In the genomic region with DNA sequence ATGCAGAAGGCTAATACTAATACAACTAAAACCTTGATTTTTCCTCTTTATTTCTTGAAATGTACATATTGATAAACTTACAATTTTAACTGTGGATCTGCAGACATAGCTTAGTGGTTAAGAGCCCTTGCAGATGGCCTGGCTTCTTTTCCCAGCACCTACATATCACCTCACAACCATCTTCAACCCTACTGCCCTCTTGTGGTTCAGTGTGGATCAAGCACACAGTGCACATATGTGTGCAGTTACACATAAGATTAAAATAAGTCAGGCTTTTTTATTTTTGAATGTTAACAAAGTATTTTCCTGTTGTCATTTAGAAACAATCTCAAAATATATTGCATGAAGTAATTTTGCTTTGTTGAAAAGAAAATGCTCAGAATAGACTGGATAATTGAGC, we compare ENCODE assay signal across 10 mouse cellular contexts.
DNase-seq lines count a peak whose midpoint lies in the region; ATAC-seq and TF ChIP-seq lines count a peak whose summit lies in the region.
"Had no signal": no experiment of that assay in that cellular context is flagged by ENCODE, and none has a peak within 500 bp of the region (broad histone marks: within the 10 kb centered on the region; RNA-seq: fewer than 3 reads in every experiment).

No protein-coding gene starts in this region.

- no peak for ATAC-seq in midbrain, postnatal 0 days (ENCODE audit: low FRiP score)
- no peak for ATAC-seq in midbrain, embryonic 15.5 days (replicated peaks)

- H3K27ac ChIP-seq in midbrain, postnatal 0 days (ENCODE audit: low read depth, low read length) = no peak overlapping the region
- no peak overlapping the region for H3K27ac ChIP-seq in midbrain, embryonic 15.5 days
- H3K27ac ChIP-seq: heart, embryonic 15.5 days; stomach, embryonic 15.5 days had no signal

- no peak overlapping the region for H3K9ac ChIP-seq in midbrain, postnatal 0 days (replicated peaks; ENCODE audit: low read length, poor library complexity, severe bottlenecking)
- H3K9ac ChIP-seq in midbrain, embryonic 15.5 days = no peak overlapping the region
- H3K9ac ChIP-seq: heart, embryonic 15.5 days; stomach, embryonic 15.5 days had no signal

- H3K4me3 ChIP-seq in midbrain, postnatal 0 days (ENCODE audit: low read depth, low read length) = no peak overlapping the region
- no peak overlapping the region for H3K4me3 ChIP-seq in midbrain, embryonic 15.5 days
- H3K4me3 ChIP-seq: heart, embryonic 15.5 days; stomach, embryonic 15.5 days had no signal

- no peaks in the 10 kb centered on the region for H3K36me3 ChIP-seq in midbrain, postnatal 0 days (ENCODE audit: insufficient read depth, low read length)
- no peaks in the 10 kb centered on the region; the same call in 1 of the 2 replicates for H3K36me3 ChIP-seq in midbrain, embryonic 15.5 days (replicated peaks)

- H3K9me3 ChIP-seq in midbrain, postnatal 0 days (ENCODE audit: low read length) = no peaks in the 10 kb centered on the region
- no peaks in the 10 kb centered on the region for H3K9me3 ChIP-seq in midbrain, embryonic 15.5 days
- H3K9me3 ChIP-seq: heart, embryonic 15.5 days; stomach, embryonic 15.5 days had no signal

- H3K27me3 ChIP-seq in midbrain, postnatal 0 days (ENCODE audit: insufficient read depth, low read length) = no peaks in the 10 kb centered on the region
- no peaks in the 10 kb centered on the region for H3K27me3 ChIP-seq in midbrain, embryonic 15.5 days (replicated peaks)
- H3K27me3 ChIP-seq: heart, embryonic 15.5 days; stomach, embryonic 15.5 days had no signal

- DNase-seq in adrenal gland, postnatal 36 days = peak; percentile 4 to 6
- no peak for DNase-seq in adrenal gland, adult 8-10 months
- peak; percentile 6 for DNase-seq in midbrain, postnatal 0 days (ENCODE audit: low spot score)
- DNase-seq in kidney, postnatal 4 days = peak; percentile 7 to 19
- peak; percentile 57 for DNase-seq in thymus, postnatal 14 days
- DNase-seq in gastrocnemius, adult 8-10 months (ENCODE audit: low spot score in 2 of 2) = no peak
- DNase-seq in urinary bladder, postnatal 36 days (ENCODE audit: low spot score in 2 of 2) = no peak

- peak; percentile 46 for TF ChIP-seq CTCF in midbrain, postnatal 0 days (IDR thresholded peaks at IDR 0.05)

- no peaks in the 10 kb centered on the region for H3K4me1 ChIP-seq in midbrain, postnatal 0 days (ENCODE audit: insufficient read depth, low read length)
- H3K4me1 ChIP-seq in midbrain, embryonic 15.5 days = no peaks in the 10 kb centered on the region
- H3K4me1 ChIP-seq: heart, embryonic 15.5 days; stomach, embryonic 15.5 days had no signal

- H3K4me2 ChIP-seq in midbrain, postnatal 0 days (ENCODE audit: low read depth, low read length, poor library complexity, severe bottlenecking) = no peak overlapping the region
- H3K4me2 ChIP-seq in midbrain, embryonic 15.5 days = no peak overlapping the region
- H3K4me2 ChIP-seq: heart, embryonic 15.5 days; stomach, embryonic 15.5 days had no signal

Comparison
In these comparisons a context has a peak if more than half of its experiments do, and no peak if none do; other contexts are left out.
1. DNase-seq: peak in adrenal gland, postnatal 36 days (2 of 2), midbrain, postnatal 0 days (single experiment), kidney, postnatal 4 days (2 of 2) and thymus, postnatal 14 days (single experiment); none in adrenal gland, adult 8-10 months (single experiment), gastrocnemius, adult 8-10 months (0 of 2) and urinary bladder, postnatal 36 days (0 of 2).